Mouse (Mus musculus): ENCODE measurements around the gene Ccdc115. TPM values are rescaled to one million over a fixed set of nuclear protein-coding genes. Genes with fewer than 3 reads are reported as not detected.

Gene Ccdc115
- polyA plus RNA-seq (2016; fragmentation: Nextera tagmentation; extraction: Ambion mirVana), result 52.5 and 60.2 TPM in 2 replicates

- under 1% methylated on average over 48 of the region's 48 CpGs for WGBS
- DNase-seq (ENCODE audit: low spot score), result peak; percentile 99
- Histone ChIP-seq H3K36me3 (peaks cover 39% of the 10 kb centered on the region), H3K27ac (peak within 1 kb of the TSS; percentile 92), H3K4me1 (peaks cover 11% of the 10 kb centered on the region; the same call in 1 of the 2 replicates), H3K9me3 (no peaks in the 10 kb centered on the region), H3K4me3 (peak within 1 kb of the TSS; percentile 91), H3K27me3 (ENCODE audit: insufficient read depth, poor library complexity, severe bottlenecking) (no peaks in the 10 kb centered on the region)
These were observed at the start of gene Ccdc115, which contains the start of gene Imp4 for GRCm38 (mm10) chr1:34439215-34439960. Gene Ccdc115, minus strand, starts transcription at chr1:34439672. Gene Imp4, plus strand, starts transcription at chr1:34439851.

- Histone ChIP-seq H3K4me1 (peaks cover 6% of the 10 kb centered on the region), H3K36me3 (no peaks in the 10 kb centered on the region)
- 88% methylated on average over 3 of the region's 3 CpGs for WGBS
These were observed 47.9 kb upstream of the Ccdc115 start for GRCm38 (mm10) chr1:34487383-34487782.

GRCm38 (mm10) chr1:34485461-34486188, 46.2 kb upstream of the Ccdc115 start:
- peaks cover 6% of the 10 kb centered on the region for H3K4me1 ChIP-seq
- DNase-seq (ENCODE audit: low spot score), result no peak
- H3K27ac ChIP-seq, result no peak overlapping the region; the same call in 1 of the 2 replicates
- WGBS, result 7% methylated on average over 25 of the region's 25 CpGs
- H3K4me3 ChIP-seq, result peak overlapping the region; percentile 54
- H3K36me3 ChIP-seq, result no peaks in the 10 kb centered on the region
- no peaks in the 10 kb centered on the region for H3K27me3 ChIP-seq (ENCODE audit: insufficient read depth, poor library complexity, severe bottlenecking)
- no peaks in the 10 kb centered on the region for H3K9me3 ChIP-seq

More at GRCm38 (mm10) chr1:34487383-34487782, 47.9 kb upstream of the Ccdc115 start:
- DNase-seq (ENCODE audit: low spot score), result no peak
- H3K4me3 ChIP-seq, result no peak overlapping the region
- H3K9me3 ChIP-seq, result no peaks in the 10 kb centered on the region
- no peak overlapping the region for H3K27ac ChIP-seq
- no peaks in the 10 kb centered on the region for H3K27me3 ChIP-seq (ENCODE audit: insufficient read depth, poor library complexity, severe bottlenecking)

GRCm38 (mm10) chr1:34484470-34484869, 45.0 kb upstream of the Ccdc115 start:
- Histone ChIP-seq H3K36me3 (no peaks in the 10 kb centered on the region), H3K4me3 (no peak overlapping the region), H3K27ac (no peak overlapping the region), H3K27me3 (ENCODE audit: insufficient read depth, poor library complexity, severe bottlenecking) (no peaks in the 10 kb centered on the region), H3K9me3 (no peaks in the 10 kb centered on the region), H3K4me1 (peaks cover 11% of the 10 kb centered on the region)
- no peak for DNase-seq (ENCODE audit: low spot score)
- WGBS, result 60% methylated on average over 10 of the region's 10 CpGs

- H3K27me3 ChIP-seq (ENCODE audit: insufficient read depth, poor library complexity, severe bottlenecking), result no peaks in the 10 kb centered on the region
- H3K9me3 ChIP-seq, result no peaks in the 10 kb centered on the region
- no peak overlapping the region for H3K4me3 ChIP-seq
- no peaks in the 10 kb centered on the region for H3K36me3 ChIP-seq
- WGBS, result 69% methylated on average over 5 of the region's 5 CpGs
- H3K4me1 ChIP-seq, result peaks cover 22% of the 10 kb centered on the region
- DNase-seq (ENCODE audit: low spot score), result no peak
- no peak overlapping the region for H3K27ac ChIP-seq
These were observed 42.6 kb upstream of the Ccdc115 start for GRCm38 (mm10) chr1:34481920-34482669.

- Histone ChIP-seq H3K4me3 (no peak overlapping the region), H3K27ac (no peak overlapping the region), H3K27me3 (ENCODE audit: insufficient read depth, poor library complexity, severe bottlenecking) (0 out of 2 replicates have a peak, but pooled peaks cover 3% of the 10 kb centered on the region), H3K9me3 (no peaks in the 10 kb centered on the region), H3K36me3 (no peaks in the 10 kb centered on the region), H3K4me1 (peaks cover 22% of the 10 kb centered on the region)
- DNase-seq (ENCODE audit: low spot score), result no peak
- WGBS, result 51% methylated on average over 5 of the region's 5 CpGs
These were observed 41.3 kb upstream of the Ccdc115 start for GRCm38 (mm10) chr1:34480801-34481200.

- peak overlapping the region; percentile 70 for H3K27ac ChIP-seq
- H3K4me3 ChIP-seq, result peak overlapping the region; percentile 24
- peak; percentile 77 for DNase-seq (ENCODE audit: low spot score)
These were observed 39.6 kb upstream of the Ccdc115 start for GRCm38 (mm10) chr1:34478891-34479655.

GRCm38 (mm10) chr1:34472427-34473300, 33.2 kb upstream of the Ccdc115 start:
- peak overlapping the region; percentile 78 for H3K27ac ChIP-seq
- WGBS, result under 1% methylated on average over 42 of the region's 43 CpGs

More at GRCm38 (mm10) chr1:34478891-34479655, 39.6 kb upstream of the Ccdc115 start:
- Histone ChIP-seq H3K9me3 (no peaks in the 10 kb centered on the region), H3K36me3 (no peaks in the 10 kb centered on the region), H3K27me3 (ENCODE audit: insufficient read depth, poor library complexity, severe bottlenecking) (0 out of 2 replicates have a peak, but pooled peaks cover 4% of the 10 kb centered on the region), H3K4me1 (peaks cover 17% of the 10 kb centered on the region)
- 20% methylated on average over 11 of the region's 11 CpGs for WGBS

GRCm38 (mm10) chr1:34469801-34470200, 30.3 kb upstream of the Ccdc115 start:
- no peaks in the 10 kb centered on the region for H3K36me3 ChIP-seq
- H3K27ac ChIP-seq, result no peak overlapping the region
- 65% methylated on average over 5 of the region's 5 CpGs for WGBS
- peaks cover 18% of the 10 kb centered on the region for H3K4me1 ChIP-seq
- no peaks in the 10 kb centered on the region for H3K9me3 ChIP-seq
- H3K4me3 ChIP-seq, result no peak overlapping the region
- no peak for DNase-seq (ENCODE audit: low spot score)
- peaks cover 29% of the 10 kb centered on the region for H3K27me3 ChIP-seq (ENCODE audit: insufficient read depth, poor library complexity, severe bottlenecking)

More at GRCm38 (mm10) chr1:34472427-34473300, 33.2 kb upstream of the Ccdc115 start:
- Histone ChIP-seq H3K4me3 (peak overlapping the region; percentile 72), H3K9me3 (no peaks in the 10 kb centered on the region), H3K27me3 (ENCODE audit: insufficient read depth, poor library complexity, severe bottlenecking) (peaks cover 32% of the 10 kb centered on the region), H3K4me1 (peaks cover 18% of the 10 kb centered on the region), H3K36me3 (no peaks in the 10 kb centered on the region)
- DNase-seq (ENCODE audit: low spot score), result no peak

GRCm38 (mm10) chr1:34468500-34468899, 29.0 kb upstream of the Ccdc115 start:
- 84% methylated on average over 4 of the region's 4 CpGs for WGBS
- Histone ChIP-seq H3K4me3 (no peak overlapping the region), H3K4me1 (peaks cover 18% of the 10 kb centered on the region), H3K9me3 (no peaks in the 10 kb centered on the region), H3K27ac (no peak overlapping the region), H3K36me3 (no peaks in the 10 kb centered on the region), H3K27me3 (ENCODE audit: insufficient read depth, poor library complexity, severe bottlenecking) (peaks cover 23% of the 10 kb centered on the region)
- DNase-seq (ENCODE audit: low spot score), result no peak

- no peaks in the 10 kb centered on the region for H3K9me3 ChIP-seq
- H3K36me3 ChIP-seq, result no peaks in the 10 kb centered on the region
- no peak for DNase-seq (ENCODE audit: low spot score)
- H3K4me1 ChIP-seq, result peaks cover 15% of the 10 kb centered on the region
- H3K27ac ChIP-seq, result no peak overlapping the region
- H3K4me3 ChIP-seq, result no peak overlapping the region
- H3K27me3 ChIP-seq (ENCODE audit: insufficient read depth, poor library complexity, severe bottlenecking), result peaks cover 21% of the 10 kb centered on the region
- WGBS, result 63% methylated on average over 3 of the region's 3 CpGs
These were observed 28.6 kb upstream of the Ccdc115 start for GRCm38 (mm10) chr1:34468051-34468450.
